Mouse (Mus musculus): ENCODE data around the gene Phc3.

The Phc3 gene

DNA sequence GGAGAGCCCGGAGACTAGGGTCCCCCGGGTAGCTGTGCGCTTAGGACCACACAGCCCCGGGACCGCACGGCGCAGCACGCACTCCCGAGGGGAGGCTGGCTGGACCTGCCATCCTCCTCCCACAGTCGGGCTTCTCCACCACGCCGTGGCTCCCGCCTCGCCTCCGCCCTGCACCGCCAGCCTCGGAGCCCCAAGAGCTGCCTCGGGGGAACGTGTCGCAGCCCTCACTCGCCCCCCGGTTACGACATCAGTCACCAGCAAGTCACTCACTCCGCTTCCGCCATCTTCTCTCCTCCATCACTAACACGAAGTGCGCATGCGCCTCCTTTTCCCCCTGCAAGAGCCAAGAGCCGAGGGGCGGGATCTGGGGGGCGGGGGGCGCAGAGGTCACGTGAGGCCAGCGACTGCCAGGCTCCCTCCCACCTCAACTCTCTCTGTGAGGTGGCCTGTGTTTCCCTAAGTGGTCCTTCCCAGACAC is at the start of gene Phc3:
Gene Phc3 (minus strand): TSS at position 312 of the 478 bp plus-strand sequence.
- DNase-seq (ENCODE audit: extremely low read depth, insufficient read length, low spot score) = peak; percentile 89

- no peak for DNase-seq (ENCODE audit: extremely low read depth, insufficient read length, low spot score)
Observed at GRCm38 (mm10) chr3:31017652-31018051, 48.4 kb upstream of the Phc3 start.

GRCm38 (mm10) chr3:31016594-31017196 is 47.5 kb upstream of the Phc3 start:
- DNase-seq (ENCODE audit: extremely low read depth, insufficient read length, low spot score) = no peak

DNA sequence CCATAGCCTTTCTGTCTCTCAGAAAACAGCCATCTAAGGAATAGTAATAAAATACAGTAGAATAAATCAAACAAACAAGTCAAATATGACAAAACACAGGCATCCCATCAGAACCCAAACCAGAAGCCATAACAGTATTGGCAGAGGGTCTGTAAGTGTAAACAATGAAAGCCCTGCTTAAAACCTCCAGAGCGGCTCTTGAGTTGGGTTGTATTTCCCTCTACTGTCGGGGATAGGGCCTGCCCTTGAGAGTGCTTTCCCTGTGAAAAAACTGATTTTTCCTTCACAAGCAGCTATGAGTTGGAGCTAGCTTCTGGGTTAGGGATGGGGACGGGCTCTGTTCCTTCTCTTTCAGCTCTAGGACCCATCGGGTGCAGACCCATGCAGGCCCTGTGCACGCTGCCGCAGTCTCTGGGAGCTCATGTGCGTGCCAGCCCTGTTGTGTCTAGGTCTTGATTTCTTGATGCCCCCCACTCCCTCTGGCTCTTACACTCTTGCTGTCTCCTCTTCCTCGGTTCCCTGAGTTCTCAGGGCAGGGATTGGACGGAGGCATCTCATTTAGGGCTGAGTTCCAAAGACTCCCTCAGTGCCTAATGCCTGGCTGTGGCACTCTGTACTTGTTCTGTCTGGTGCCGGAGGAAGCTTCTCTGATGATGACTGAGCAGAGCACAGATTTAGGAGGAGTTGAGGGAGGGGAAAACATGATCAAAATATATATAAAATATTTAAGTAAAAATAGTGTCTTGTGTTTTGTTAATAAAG is 46.6 kb upstream of the Phc3 start:
- DNase-seq (ENCODE audit: extremely low read depth, insufficient read length, low spot score) = no peak

GRCm38 (mm10) chr3:31014374-31014773 is 45.2 kb upstream of the Phc3 start:
- DNase-seq (ENCODE audit: extremely low read depth, insufficient read length, low spot score) = peak; percentile 57

DNA sequence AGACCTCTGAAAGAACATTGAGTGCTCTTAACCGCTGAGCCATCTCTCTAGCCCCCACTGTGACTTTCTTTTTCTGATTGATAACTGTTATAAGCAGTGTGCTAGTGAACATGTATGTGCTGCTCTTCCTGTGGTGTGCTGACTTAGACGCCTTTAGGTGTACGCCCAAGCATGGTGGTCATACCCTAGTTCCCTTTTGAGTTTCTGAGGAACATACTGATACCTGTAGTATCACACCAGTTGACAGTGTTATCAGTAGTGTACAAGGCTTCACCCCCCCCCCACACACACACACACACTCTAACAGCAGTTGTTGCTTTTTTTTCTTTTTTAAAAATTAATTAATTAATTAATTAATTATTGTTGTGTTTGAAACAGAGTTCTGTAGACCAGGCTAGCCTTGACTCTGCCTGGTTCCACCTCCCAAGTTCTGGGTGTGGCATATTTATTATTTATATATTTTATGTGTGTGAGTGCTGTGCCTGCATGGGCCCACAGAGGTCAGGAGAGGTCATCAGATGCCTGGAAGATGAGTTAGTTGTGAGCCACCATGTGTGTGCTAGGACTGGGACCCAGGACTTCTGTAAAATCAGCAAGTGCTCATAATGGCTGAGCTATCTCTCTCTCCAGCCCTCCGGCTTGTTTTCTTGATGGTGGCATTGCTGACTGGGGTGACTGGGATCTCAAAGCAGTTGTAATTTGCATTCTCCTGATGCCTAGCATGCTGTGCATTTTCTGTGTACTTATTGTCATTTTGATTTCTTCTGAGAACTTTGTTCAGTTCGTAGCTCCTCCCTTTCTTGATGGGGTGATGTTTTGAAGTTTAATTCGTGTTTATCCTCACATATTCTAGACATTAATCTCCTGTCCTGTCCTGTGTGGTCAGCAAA is 35.4 kb upstream of the Phc3 start:
- no peak for DNase-seq (ENCODE audit: extremely low read depth, insufficient read length, low spot score)

DNA sequence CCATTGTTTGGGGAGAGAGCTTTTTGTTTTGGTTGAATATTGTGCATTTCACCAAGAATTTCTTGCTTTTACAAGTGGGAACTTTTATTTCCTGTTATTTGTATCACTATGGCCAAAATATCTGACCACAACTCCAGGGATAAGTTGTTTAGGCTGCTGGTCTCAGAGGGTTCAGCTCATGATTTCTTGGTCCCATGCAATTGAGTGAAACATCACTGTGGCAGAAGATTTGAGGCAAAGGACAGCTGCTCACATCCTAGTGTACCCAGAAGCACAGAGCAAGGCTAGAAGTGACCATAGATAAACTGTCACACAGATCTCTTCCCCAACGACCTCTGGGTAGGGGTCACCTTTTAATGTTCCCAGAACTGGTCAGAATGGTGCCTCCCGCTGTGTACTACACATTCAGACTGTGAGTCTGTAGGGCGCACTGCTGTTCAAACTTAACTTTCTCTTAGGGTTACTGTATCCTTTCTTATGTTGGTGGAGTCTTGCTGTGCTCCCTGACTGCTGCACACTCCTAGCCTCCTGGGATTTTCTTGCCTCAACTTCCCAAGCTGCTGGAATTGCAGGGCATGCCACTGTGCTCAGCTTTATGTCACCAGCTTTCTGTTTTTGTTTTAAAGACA is 31.9 kb upstream of the Phc3 start:
- DNase-seq (ENCODE audit: extremely low read depth, insufficient read length, low spot score) = no peak

DNA sequence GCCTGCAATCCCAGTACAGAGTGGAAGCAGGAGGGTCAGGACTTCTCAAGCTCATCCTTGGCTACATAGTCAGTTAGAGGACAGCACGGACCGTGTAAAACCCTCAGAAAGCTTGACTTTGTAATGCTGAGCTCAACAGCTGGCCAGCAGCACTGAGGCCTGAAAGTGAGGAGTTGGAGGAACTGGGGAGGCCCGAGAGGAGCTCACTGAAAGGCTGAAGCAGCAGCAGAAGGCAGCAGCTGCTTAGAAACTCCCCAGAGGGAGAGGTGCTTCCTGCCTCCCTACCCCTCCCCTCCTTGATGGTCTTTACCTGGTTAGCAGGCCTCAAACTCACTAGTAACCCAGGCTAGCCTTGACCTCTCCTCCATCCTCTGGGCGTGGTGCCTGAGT is 30.8 kb upstream of the Phc3 start:
- peak; percentile 28 for DNase-seq (ENCODE audit: extremely low read depth, insufficient read length, low spot score)

GRCm38 (mm10) chr3:30999401-31000017 is 30.3 kb upstream of the Phc3 start:
- DNase-seq (ENCODE audit: extremely low read depth, insufficient read length, low spot score) = peak; percentile 37

- no peak for DNase-seq (ENCODE audit: extremely low read depth, insufficient read length, low spot score)
Observed at GRCm38 (mm10) chr3:30996688-30997014, 27.4 kb upstream of the Phc3 start.

GRCm38 (mm10) chr3:30995899-30996687 is 26.9 kb upstream of the Phc3 start:
- DNase-seq (ENCODE audit: extremely low read depth, insufficient read length, low spot score) = no peak

GRCm38 (mm10) chr3:30995283-30995898 is 26.2 kb upstream of the Phc3 start, which contains the start of gene Prkci:
Gene Prkci, plus strand, starts transcription at chr3:30995747.
- DNase-seq (ENCODE audit: extremely low read depth, insufficient read length, low spot score) = peak; percentile 91

DNA sequence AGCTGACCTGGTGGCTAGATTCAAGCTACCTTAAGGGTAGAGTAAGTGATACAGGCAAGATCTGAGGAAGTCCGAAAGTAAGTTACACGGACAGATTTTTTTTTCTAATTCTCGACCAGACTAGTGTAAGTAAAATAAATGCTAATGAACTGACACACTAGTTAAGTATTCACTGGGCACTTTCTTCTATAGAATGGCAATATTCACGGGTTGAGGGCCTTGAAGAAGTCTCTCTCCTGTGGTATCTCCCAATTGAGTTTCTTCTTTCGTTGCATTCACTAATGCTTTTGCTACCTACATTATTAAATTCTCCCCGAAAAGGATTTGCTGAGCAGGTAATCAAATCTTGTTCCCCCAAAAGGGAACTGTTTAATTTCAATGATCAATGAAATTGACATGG is 25.6 kb upstream of the Phc3 start:
- no peak for DNase-seq (ENCODE audit: extremely low read depth, insufficient read length, low spot score)

DNA sequence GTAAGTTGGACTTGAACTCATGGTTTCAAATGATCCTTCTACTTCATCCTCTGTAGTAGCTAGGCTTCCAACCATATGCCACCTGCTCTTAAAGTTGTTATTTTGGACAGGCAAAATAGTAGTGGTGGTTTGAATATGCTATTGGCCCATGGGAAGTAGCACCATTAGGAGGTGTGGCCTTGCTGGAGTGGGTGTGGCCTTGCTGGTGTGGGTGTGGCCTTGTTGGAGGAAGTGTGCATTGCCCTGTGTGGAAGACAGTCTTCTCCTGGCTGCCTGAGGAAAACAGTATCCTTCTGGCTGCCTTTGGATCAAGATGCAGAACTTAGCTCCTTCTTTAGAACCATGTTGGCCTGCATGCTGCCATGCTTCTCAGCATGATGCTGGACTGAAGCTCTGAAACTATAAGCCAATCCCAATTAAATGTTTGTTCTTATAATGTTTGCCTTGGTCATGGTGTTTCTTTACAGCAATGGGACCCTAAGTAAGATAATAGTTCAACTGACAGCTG is 23.9 kb upstream of the Phc3 start:
- DNase-seq (ENCODE audit: extremely low read depth, insufficient read length, low spot score) = peak; percentile 50

DNA sequence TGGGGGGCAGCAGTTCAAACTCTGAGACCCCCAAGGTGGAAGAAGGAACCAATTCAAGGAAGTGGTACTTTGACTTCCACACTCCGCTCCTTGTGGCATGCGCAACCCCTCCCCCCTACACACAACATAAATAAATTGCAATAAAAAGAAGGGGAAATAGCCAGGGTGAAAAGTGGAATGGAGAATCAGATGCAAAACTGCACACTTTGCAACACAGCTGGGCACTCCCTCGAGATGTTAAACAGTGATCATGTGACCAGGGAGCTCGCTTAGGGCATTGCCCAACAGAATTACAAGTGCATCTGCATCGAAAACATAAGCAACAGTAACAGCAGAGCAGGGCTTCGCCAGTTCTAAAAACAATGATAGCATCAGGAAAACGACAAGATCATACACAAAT is 22.9 kb upstream of the Phc3 start:
- DNase-seq (ENCODE audit: extremely low read depth, insufficient read length, low spot score) = no peak

GRCm38 (mm10) chr3:30987396-30988318 is 18.4 kb upstream of the Phc3 start:
- no peak for DNase-seq (ENCODE audit: extremely low read depth, insufficient read length, low spot score)

GRCm38 (mm10) chr3:30982924-30983536 is 13.8 kb upstream of the Phc3 start:
- DNase-seq (ENCODE audit: extremely low read depth, insufficient read length, low spot score) = no peak

Data from 3134 (cell line).